Mouse (Mus musculus) liver, embryonic 14.5 days (tissue): ENCODE measurements around the gene Apoc2.

Experiments
- CTCF ChIP-seq: IDR thresholded peaks from 2 replicates; pipeline ENCODE4 v1.5.1; 2016; ENCODE audit warnings: antibody characterized with exemption, low read depth, control low read depth
- EP300 ChIP-seq: IDR thresholded peaks from 2 replicates; pipeline ENCODE4 v1.6.1; 2016; ENCODE audit warnings: antibody characterized with exemption, low read depth

DNA sequence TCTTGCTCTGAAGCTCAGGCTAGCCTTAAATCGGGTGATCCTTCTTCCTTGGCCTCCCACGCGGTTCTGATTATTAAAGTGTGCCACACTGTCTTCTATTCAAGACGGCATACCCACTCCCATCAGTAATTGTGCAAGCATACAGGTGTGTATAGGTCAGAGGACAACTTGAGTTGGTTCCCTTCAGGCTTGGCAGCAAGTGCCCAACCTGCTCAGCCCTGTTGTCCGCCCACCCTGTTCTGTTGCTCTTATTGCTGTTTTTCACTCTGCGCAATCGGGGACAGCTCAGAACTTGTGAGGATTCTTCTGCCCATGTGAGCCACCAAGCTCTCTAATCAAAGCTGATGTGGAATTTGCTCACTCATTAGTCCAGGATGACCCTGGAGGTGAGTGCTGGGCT, 27.5 kb upstream of the Apoc2 start:
- TF ChIP-seq CTCF (no peak), EP300 (no peak)
